Mouse (Mus musculus): ENCODE data around the gene Qsox1.

GRCm38 (mm10) chr1:155795791-155796233, 16.9 kb downstream of the Qsox1 start:
- TF ChIP-seq CTCF (IDR thresholded peaks at IDR 0.05; ENCODE audit: extremely low read depth, insufficient read depth, insufficient read length, insufficient replicate concordance) (no peak), POLR2A (IDR thresholded peaks at IDR 0.05; ENCODE audit: low read depth, low read length) (no peak)
